Mouse (Mus musculus): ENCODE measurements around the gene Gata2. TPM values are rescaled to one million over a fixed set of nuclear protein-coding genes. Genes with fewer than 3 reads are reported as not detected.

Gene Gata2
- polyA plus RNA-seq, 1 experiment = 5.6 TPM

DNA sequence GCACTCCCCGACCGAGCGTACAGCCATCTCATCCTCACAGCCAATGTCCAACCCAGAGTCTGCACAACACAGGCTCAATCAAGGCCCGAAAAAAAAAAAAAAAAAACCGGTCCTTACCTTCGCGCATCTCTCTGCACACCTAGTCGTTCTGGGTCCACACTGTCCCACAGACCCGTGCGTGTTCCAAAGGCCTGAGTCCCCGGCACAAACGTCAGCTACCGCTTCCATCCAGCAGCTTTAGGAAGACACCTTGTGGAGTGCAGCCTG lies 3.7 kb upstream of the Gata2 start:
- H3K4me3 ChIP-seq (ENCODE audit: low read depth, low read length) = peak overlapping the region; percentile 72
- TF ChIP-seq CTCF (IDR thresholded peaks at IDR 0.05; ENCODE audit: extremely low read depth, insufficient read length, insufficient replicate concordance, low read depth, low read length) (no peak), POLR2A (IDR thresholded peaks at IDR 0.05; ENCODE audit: low read depth, low read length) (no peak)
- WGBS = 8% methylated on average over 13 of the region's 13 CpGs
- H3K4me1 ChIP-seq (ENCODE audit: control insufficient read depth, insufficient read depth, insufficient read length, low read length) = peaks cover 16% of the 10 kb centered on the region; the same call in 1 of the 2 replicates
- no peak overlapping the region for H3K27ac ChIP-seq (ENCODE audit: insufficient read depth, low read depth, low read length)
- no peaks in the 10 kb centered on the region for H3K36me3 ChIP-seq (ENCODE audit: control insufficient read depth, insufficient read depth, low read length)
- peaks cover 56% of the 10 kb centered on the region for H3K27me3 ChIP-seq (ENCODE audit: control insufficient read depth, insufficient read depth, low read length)

GRCm38 (mm10) chr6:88190310-88191023 lies 3.2 kb upstream of the Gata2 start:
- WGBS = 16% methylated on average over 49 of the region's 49 CpGs
- TF ChIP-seq POLR2A (IDR thresholded peaks at IDR 0.05; ENCODE audit: low read depth, low read length) (no peak), CTCF (IDR thresholded peaks at IDR 0.05; ENCODE audit: extremely low read depth, insufficient read length, insufficient replicate concordance, low read depth, low read length) (no peak)
- H3K36me3 ChIP-seq (ENCODE audit: control insufficient read depth, insufficient read depth, low read length) = no peaks in the 10 kb centered on the region

DNA sequence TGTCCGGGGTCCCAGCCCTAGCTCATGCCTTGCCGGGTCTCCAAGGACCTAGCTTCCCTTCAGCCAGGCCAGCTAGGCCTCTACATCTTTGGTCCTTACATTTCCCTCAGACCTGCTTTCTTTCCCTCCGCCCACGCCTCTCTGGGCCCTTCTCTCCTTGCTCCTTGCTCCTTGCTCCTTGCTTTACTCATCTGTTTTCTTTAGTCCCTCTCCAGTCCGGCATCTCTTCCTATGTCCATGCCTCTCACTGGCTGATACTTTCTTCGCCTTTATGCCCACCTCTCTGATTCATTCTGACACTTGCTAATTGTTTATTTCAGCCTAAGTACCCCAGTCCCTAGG lies 2.7 kb upstream of the Gata2 start:
- WGBS = 51% methylated on average over 6 of the region's 6 CpGs
- Histone ChIP-seq H3K4me1 (ENCODE audit: control insufficient read depth, insufficient read depth, insufficient read length, low read length) (peaks cover 16% of the 10 kb centered on the region; the same call in 1 of the 2 replicates), H3K36me3 (ENCODE audit: control insufficient read depth, insufficient read depth, low read length) (no peaks in the 10 kb centered on the region), H3K27ac (ENCODE audit: insufficient read depth, low read depth, low read length) (no peak overlapping the region), H3K27me3 (ENCODE audit: control insufficient read depth, insufficient read depth, low read length) (peaks cover 65% of the 10 kb centered on the region), H3K4me3 (ENCODE audit: low read depth, low read length) (no peak overlapping the region)
- TF ChIP-seq CTCF (IDR thresholded peaks at IDR 0.05; ENCODE audit: extremely low read depth, insufficient read length, insufficient replicate concordance, low read depth, low read length) (no peak), POLR2A (IDR thresholded peaks at IDR 0.05; ENCODE audit: low read depth, low read length) (no peak)

More at GRCm38 (mm10) chr6:88190310-88191023, 3.2 kb upstream of the Gata2 start:
- no peak overlapping the region for H3K27ac ChIP-seq (ENCODE audit: insufficient read depth, low read depth, low read length)
- H3K27me3 ChIP-seq (ENCODE audit: control insufficient read depth, insufficient read depth, low read length) = peaks cover 60% of the 10 kb centered on the region
- H3K4me1 ChIP-seq (ENCODE audit: control insufficient read depth, insufficient read depth, insufficient read length, low read length) = peaks cover 16% of the 10 kb centered on the region; the same call in 1 of the 2 replicates
- H3K4me3 ChIP-seq (ENCODE audit: low read depth, low read length) = no peak overlapping the region

GRCm38 (mm10) chr6:88191411-88192070 lies 2.1 kb upstream of the Gata2 start:
- H3K27ac ChIP-seq (ENCODE audit: insufficient read depth, low read depth, low read length) = no peak overlapping the region
- WGBS = 34% methylated on average over 4 of the region's 4 CpGs
- H3K36me3 ChIP-seq (ENCODE audit: control insufficient read depth, insufficient read depth, low read length) = no peaks in the 10 kb centered on the region
- TF ChIP-seq POLR2A (IDR thresholded peaks at IDR 0.05; ENCODE audit: low read depth, low read length) = no peak
- no peak for TF ChIP-seq CTCF (IDR thresholded peaks at IDR 0.05; ENCODE audit: extremely low read depth, insufficient read length, insufficient replicate concordance, low read depth, low read length)
- peaks cover 71% of the 10 kb centered on the region for H3K27me3 ChIP-seq (ENCODE audit: control insufficient read depth, insufficient read depth, low read length)
- H3K4me1 ChIP-seq (ENCODE audit: control insufficient read depth, insufficient read depth, insufficient read length, low read length) = peaks cover 16% of the 10 kb centered on the region; the same call in 1 of the 2 replicates
- no peak overlapping the region for H3K4me3 ChIP-seq (ENCODE audit: low read depth, low read length)

DNA sequence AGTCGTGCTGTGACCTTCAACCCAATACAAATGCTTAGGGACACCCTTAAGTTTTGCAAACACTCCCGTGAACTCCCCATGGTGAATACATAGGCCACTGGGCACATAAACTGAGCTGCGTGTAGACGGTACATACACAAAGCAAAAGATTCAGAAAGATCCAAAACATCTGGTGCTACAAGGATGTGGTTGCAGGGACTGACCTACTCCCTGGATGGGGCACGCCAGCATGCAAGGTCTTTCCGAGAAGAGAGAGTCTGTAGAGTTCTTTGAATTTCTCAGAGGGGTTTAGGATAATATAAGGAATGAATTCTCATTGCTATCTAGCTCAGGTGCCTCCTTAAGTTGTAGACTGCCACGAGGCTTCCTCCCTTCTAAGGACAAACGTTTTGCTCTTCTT lies 935 bp upstream of the Gata2 start:
- peaks cover 80% of the 10 kb centered on the region for H3K27me3 ChIP-seq (ENCODE audit: control insufficient read depth, insufficient read depth, low read length)
- H3K4me3 ChIP-seq (ENCODE audit: low read depth, low read length) = no peak overlapping the region
- WGBS = 47% methylated on average over 8 of the region's 8 CpGs

GRCm38 (mm10) chr6:88194053-88194977 lies 624 bp downstream of the Gata2 start:
- H3K27ac ChIP-seq (ENCODE audit: insufficient read depth, low read depth, low read length) = no peak overlapping the region
- no peak for TF ChIP-seq POLR2A (IDR thresholded peaks at IDR 0.05; ENCODE audit: low read depth, low read length)
- WGBS = 6% methylated on average over 58 of the region's 58 CpGs
- H3K27me3 ChIP-seq (ENCODE audit: control insufficient read depth, insufficient read depth, low read length) = peaks cover 88% of the 10 kb centered on the region
- H3K36me3 ChIP-seq (ENCODE audit: control insufficient read depth, insufficient read depth, low read length) = no peaks in the 10 kb centered on the region
- peaks cover 19% of the 10 kb centered on the region for H3K4me1 ChIP-seq (ENCODE audit: control insufficient read depth, insufficient read depth, insufficient read length, low read length)
- peak overlapping the region; percentile 44 for H3K4me3 ChIP-seq (ENCODE audit: low read depth, low read length)

More for the DNA sequence above, 935 bp upstream of the Gata2 start:
- peaks cover 16% of the 10 kb centered on the region; the same call in 1 of the 2 replicates for H3K4me1 ChIP-seq (ENCODE audit: control insufficient read depth, insufficient read depth, insufficient read length, low read length)
- no peak for TF ChIP-seq POLR2A (IDR thresholded peaks at IDR 0.05; ENCODE audit: low read depth, low read length)
- no peak for TF ChIP-seq CTCF (IDR thresholded peaks at IDR 0.05; ENCODE audit: extremely low read depth, insufficient read length, insufficient replicate concordance, low read depth, low read length)
- H3K27ac ChIP-seq (ENCODE audit: insufficient read depth, low read depth, low read length) = no peak overlapping the region
- no peaks in the 10 kb centered on the region for H3K36me3 ChIP-seq (ENCODE audit: control insufficient read depth, insufficient read depth, low read length)

DNA sequence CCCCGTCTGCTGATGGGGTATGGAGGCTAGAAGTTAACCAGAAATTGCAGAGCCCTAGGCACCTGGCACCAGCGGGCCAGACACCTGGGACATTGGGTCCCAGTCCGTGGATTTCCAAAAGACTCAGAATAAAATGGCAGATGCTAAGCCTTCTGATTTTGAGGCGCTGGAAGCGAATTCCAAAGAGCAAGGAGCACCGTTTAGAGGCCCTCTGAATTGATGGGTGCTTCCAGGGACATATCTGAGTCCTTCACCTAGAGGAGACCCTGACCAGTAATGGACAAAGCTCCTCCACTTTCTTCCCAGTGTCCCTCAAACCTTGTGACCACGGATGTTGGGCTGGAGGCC lies 1.3 kb downstream of the Gata2 start:
- Histone ChIP-seq H3K27ac (ENCODE audit: insufficient read depth, low read depth, low read length) (no peak overlapping the region), H3K4me3 (ENCODE audit: low read depth, low read length) (no peak overlapping the region), H3K36me3 (ENCODE audit: control insufficient read depth, insufficient read depth, low read length) (no peaks in the 10 kb centered on the region), H3K27me3 (ENCODE audit: control insufficient read depth, insufficient read depth, low read length) (peaks cover 90% of the 10 kb centered on the region), H3K4me1 (ENCODE audit: control insufficient read depth, insufficient read depth, insufficient read length, low read length) (peaks cover 16% of the 10 kb centered on the region)
- 26% methylated on average over 7 of the region's 7 CpGs for WGBS
- TF ChIP-seq CTCF (IDR thresholded peaks at IDR 0.05; ENCODE audit: extremely low read depth, insufficient read length, insufficient replicate concordance, low read depth, low read length) (no peak), POLR2A (IDR thresholded peaks at IDR 0.05; ENCODE audit: low read depth, low read length) (no peak)

Data from small intestine, adult 2 months (tissue).